ENCODE assay signal across 10 mouse cellular contexts in genomic region chr10:85972915-85973314, GRCm38 (mm10). TPM values are rescaled to one million over a fixed set of nuclear protein-coding genes. Genes with fewer than 3 reads are reported as not detected.
DNase-seq lines count a peak whose midpoint lies in the region; ATAC-seq lines count a peak whose summit lies in the region.
"Had no signal": no experiment of that assay in that cellular context is flagged by ENCODE, and none has a peak within 500 bp of the region (broad histone marks: within the 10 kb centered on the region; RNA-seq: fewer than 3 reads in every experiment).

No protein-coding gene starts in this region.

- H3K27me3 ChIP-seq in forebrain, embryonic 11.5 days (ENCODE audit: control insufficient read depth, insufficient read depth, low read length): no peaks in the 10 kb centered on the region
- H3K27me3 ChIP-seq: lung, embryonic 15.5 days had no signal

- no peaks in the 10 kb centered on the region; the same call in 1 of the 2 replicates for H3K9me3 ChIP-seq in forebrain, embryonic 11.5 days (ENCODE audit: control insufficient read depth, low read length)
- H3K9me3 ChIP-seq: lung, embryonic 15.5 days had no signal

- H3K4me2 ChIP-seq in forebrain, embryonic 11.5 days (ENCODE audit: low read depth, low read length, severe bottlenecking): no peak overlapping the region
- H3K4me2 ChIP-seq: lung, embryonic 15.5 days had no signal

- DNase-seq in kidney, postnatal 14 days: peak; percentile 8
- DNase-seq in kidney, adult 9 months: no peak
- DNase-seq in 3134 (ENCODE audit: extremely low read depth, insufficient read length, low spot score) (peak; percentile 32), adipocyte (ENCODE audit: low spot score) (peak; percentile 23)
- peak; percentile 7 to 8 for DNase-seq in left cerebral cortex, adult 18-20 months (ENCODE audit: low spot score in 2 of 2)
- no peak for DNase-seq in B cell, adult 2 months
- DNase-seq in forebrain, embryonic 11.5 days (ENCODE audit: low spot score): no peak

- 88% methylated on average over 4 of the region's 4 CpGs for WGBS in forebrain, embryonic 11.5 days

- no peak overlapping the region for H3K9ac ChIP-seq in forebrain, embryonic 11.5 days (ENCODE audit: low read length)
- H3K9ac ChIP-seq: lung, embryonic 15.5 days had no signal

- no peaks in the 10 kb centered on the region for H3K36me3 ChIP-seq in forebrain, embryonic 11.5 days (ENCODE audit: control insufficient read depth, insufficient read depth, low read length)
- H3K36me3 ChIP-seq: lung, embryonic 15.5 days had no signal

- H3K4me3 ChIP-seq in forebrain, embryonic 11.5 days (ENCODE audit: low read depth, low read length): no peak overlapping the region
- H3K4me3 ChIP-seq: lung, embryonic 15.5 days had no signal

- H3K4me1 ChIP-seq in forebrain, embryonic 11.5 days (replicated peaks; ENCODE audit: control insufficient read depth, insufficient read depth, low read length): no peaks in the 10 kb centered on the region
- H3K4me1 ChIP-seq: lung, embryonic 15.5 days had no signal

- H3K27ac ChIP-seq in forebrain, embryonic 11.5 days (ENCODE audit: low read depth, low read length): no peak overlapping the region
- H3K27ac ChIP-seq: lung, embryonic 15.5 days had no signal

- ATAC-seq in forebrain, embryonic 11.5 days (replicated peaks; ENCODE audit: low FRiP score): no peak

RNA-seq across cellular contexts. Expression of gene Rtcb, which starts 15.3 kb away (rescaled TPM):
- total RNA-seq in left cerebral cortex, adult 18-20 months (2021): 100 to 1,000 TPM; 119 to 123 TPM
- 190 and 196 TPM in 2 replicates for polyA plus RNA-seq in forebrain, embryonic 11.5 days (2014; fragmentation: Nextera tagmentation; extraction: Ambion mirVana)

RNA-seq across cellular contexts. Expression of gene Bpifc, which starts 38.8 kb away (rescaled TPM):
- under 1 TPM in 1 of 2 experiments, not detected in 1; 0.33 TPM for total RNA-seq in left cerebral cortex, adult 18-20 months (2021)
- polyA plus RNA-seq in forebrain, embryonic 11.5 days (2014; fragmentation: Nextera tagmentation; extraction: Ambion mirVana): not detected in 2 replicates
- polyA plus RNA-seq: heart, embryonic 14.5 days had no signal

RNA-seq across cellular contexts. Expression of gene Ascl4, which starts 45.4 kb away (rescaled TPM):
- total RNA-seq in left cerebral cortex, adult 18-20 months (2021): under 1 TPM; 0.23 to 0.49 TPM
- 0.53 and 0.56 TPM in 2 replicates for polyA plus RNA-seq in forebrain, embryonic 11.5 days (2014; fragmentation: Nextera tagmentation; extraction: Ambion mirVana)
- polyA plus RNA-seq: heart, embryonic 14.5 days; intestine, embryonic 14.5 days had no signal

RNA-seq across cellular contexts. Expression of gene Fbxo7, which starts 48.9 kb away (rescaled TPM):
- 10 to 100 TPM; 26.5 to 30.5 TPM for total RNA-seq in left cerebral cortex, adult 18-20 months (2021)
- polyA plus RNA-seq in forebrain, embryonic 11.5 days (2014; fragmentation: Nextera tagmentation; extraction: Ambion mirVana): 20.0 and 20.3 TPM in 2 replicates

RNA-seq across cellular contexts. Expression of gene Prdm4, which starts 56.0 kb away (rescaled TPM):
- total RNA-seq in left cerebral cortex, adult 18-20 months (2021): 10 to 100 TPM; 28.1 to 28.7 TPM
- 35.4 and 42.7 TPM in 2 replicates for polyA plus RNA-seq in forebrain, embryonic 11.5 days (2014; fragmentation: Nextera tagmentation; extraction: Ambion mirVana)

Comparison
In these comparisons a context has a peak if more than half of its experiments do, and no peak if none do; other contexts are left out.
1. DNase-seq: peak in kidney, postnatal 14 days (single experiment), 3134 (single experiment), adipocyte (single experiment) and left cerebral cortex, adult 18-20 months (2 of 2); none in kidney, adult 9 months (single experiment), B cell, adult 2 months (0 of 2) and forebrain, embryonic 11.5 days (single experiment).